Mouse (Mus musculus): ENCODE data around the gene Hrk. TPM values are rescaled to one million over a fixed set of nuclear protein-coding genes. Genes with fewer than 3 reads are reported as not detected.

Hrk gene
- total and polyA plus RNA-seq, 3 experiments, result not detected

DNA sequence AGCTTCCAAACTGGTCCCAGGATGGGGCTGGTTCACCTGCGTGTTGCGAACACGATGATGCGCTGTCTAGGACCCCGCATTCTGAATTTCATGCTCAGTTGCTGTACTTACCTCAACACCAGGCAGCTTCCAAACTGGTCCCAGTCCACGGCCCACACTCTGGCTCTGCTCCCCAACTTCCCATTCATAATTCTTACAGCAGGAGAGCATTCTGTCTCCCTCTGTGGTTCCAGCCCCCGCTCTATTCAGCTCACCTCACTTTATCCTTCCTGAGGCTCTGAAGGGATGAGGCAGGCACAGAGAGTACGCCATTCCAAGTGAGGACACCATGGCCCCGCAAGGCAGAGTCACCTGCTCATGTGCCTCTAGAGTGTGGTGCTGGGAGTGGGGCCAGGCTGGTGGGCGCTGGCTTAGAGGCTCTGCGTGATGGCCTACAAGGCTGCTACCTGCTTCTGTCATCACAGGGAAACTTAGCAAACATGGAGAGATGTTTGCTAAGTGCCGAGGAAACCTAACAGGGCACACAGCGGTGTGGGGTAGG, 65.7 kb downstream of the Hrk start:
- no peak overlapping the region for H3K4me3 ChIP-seq (replicated peaks in 1 of 3; ENCODE audit: low read depth in 2 of 3, low read length in 2 of 3, poor library complexity in 1 of 3)
- H3K4me2 ChIP-seq (ENCODE audit: insufficient read depth, low read depth, poor library complexity, severe bottlenecking), result no peak overlapping the region
- no peaks in the 10 kb centered on the region for H3K9me3 ChIP-seq (replicated peaks; ENCODE audit: low read length)
- H3K27me3 ChIP-seq (replicated peaks), result no peaks in the 10 kb centered on the region
- H3K4me1 ChIP-seq (ENCODE audit: control insufficient read depth in 1 of 2, insufficient read depth in 2 of 2), result no peaks in the 10 kb centered on the region
- no peaks in the 10 kb centered on the region for H3K79me2 ChIP-seq (replicated peaks; ENCODE audit: control insufficient read depth, extremely low read depth, insufficient read depth, poor library complexity, severe bottlenecking)
- TF ChIP-seq TBP (conservative IDR thresholded peaks at IDR 0.05; ENCODE audit: low read depth, low read length) (no peak), ZC3H11A (IDR thresholded peaks at IDR 0.05; ENCODE audit: low read depth, low read length) (no peak), MEF2A (IDR thresholded peaks at IDR 0.05; ENCODE audit: borderline replicate concordance, low read depth, low read length) (no peak), CHD1 (IDR thresholded peaks at IDR 0.05; ENCODE audit: low read depth, low read length) (no peak), ELF1 (IDR thresholded peaks at IDR 0.05; ENCODE audit: low read depth, low read length) (no peak), CTCF (conservative IDR thresholded peaks at IDR 0.05 in 1 of 2, IDR thresholded peaks at IDR 0.05 in 1 of 2; ENCODE audit: low read depth in 2 of 2, low read length in 2 of 2) (no peak), ZMIZ1 (IDR thresholded peaks at IDR 0.05; ENCODE audit: low read depth, low read length) (no peak), MAZ (IDR thresholded peaks at IDR 0.05; ENCODE audit: low read depth, low read length) (no peak), MAX (IDR thresholded peaks at IDR 0.05; ENCODE audit: low read length) (no peak), ZNF384 (IDR thresholded peaks at IDR 0.05; ENCODE audit: low read depth, low read length) (no peak), UBTF (IDR thresholded peaks at IDR 0.05; ENCODE audit: low read depth, low read length) (no peak), BHLHE40 (IDR thresholded peaks at IDR 0.05; ENCODE audit: low read depth, low read length) (no peak), JUN (IDR thresholded peaks at IDR 0.05; ENCODE audit: insufficient read depth, low read depth, low read length) (no peak), ETS1 (conservative IDR thresholded peaks at IDR 0.05; ENCODE audit: low read depth, low read length) (no peak), USF1 (IDR thresholded peaks at IDR 0.05; ENCODE audit: low read depth, low read length) (no peak), SMC3 (IDR thresholded peaks at IDR 0.05; ENCODE audit: low read depth, low read length) (no peak), PAX5 (IDR thresholded peaks at IDR 0.05; ENCODE audit: low read length) (no peak)
- no peak overlapping the region for H3K27ac ChIP-seq (ENCODE audit: insufficient read depth, low read depth)
- no peak for DNase-seq (ENCODE audit: extremely low read depth)
- peaks cover 18 to 87% of the 10 kb centered on the region in 2 experiments for H3K36me3 ChIP-seq (replicated peaks in 1 of 2; ENCODE audit: control insufficient read depth in 1 of 2, insufficient read depth in 1 of 2, low read length in 1 of 2)
- in situ Hi-C loops (cut with MboI; ENCODE audit: low pct_ligation_motif_present, low pct_unique_long_range_greater_than_20kb, low sequenced_read_pairs), result no loop called here
- dilution Hi-C loops (cut with MboI; ENCODE audit: extremely low pct_ligation_motif_present, extremely low pct_unique_long_range_greater_than_20kb, low sequenced_read_pairs), result no loop called here
- no peak overlapping the region for H3K9ac ChIP-seq (ENCODE audit: insufficient read depth, low read depth)

DNA sequence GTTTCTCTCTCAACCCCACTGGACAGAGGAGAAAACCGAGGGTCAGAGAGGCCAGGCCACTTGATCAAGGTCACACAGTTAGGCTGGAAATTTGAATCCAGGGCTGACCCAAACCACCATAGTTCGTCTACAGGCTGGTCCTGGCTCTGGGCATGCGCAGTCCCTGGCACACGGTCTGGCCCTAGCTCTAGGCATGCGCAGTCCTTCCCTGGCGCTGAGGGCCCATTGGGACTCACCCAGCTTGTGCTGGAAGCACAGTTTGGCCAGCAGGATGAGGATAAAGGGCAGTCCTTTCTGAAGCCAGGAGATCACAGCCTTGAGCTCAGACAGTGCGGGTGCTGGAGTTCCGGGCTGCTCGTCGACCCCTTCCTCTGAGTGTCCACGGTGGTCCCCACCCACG, 72.4 kb downstream of the Hrk start:
- TF ChIP-seq RCOR1 (conservative IDR thresholded peaks at IDR 0.05; ENCODE audit: low read depth, low read length) (no peak), UBTF (IDR thresholded peaks at IDR 0.05; ENCODE audit: low read depth, low read length) (no peak), ZKSCAN1 (IDR thresholded peaks at IDR 0.05; ENCODE audit: borderline replicate concordance, low read depth, low read length) (no peak), ZMIZ1 (IDR thresholded peaks at IDR 0.05; ENCODE audit: low read depth, low read length) (no peak), MEF2A (IDR thresholded peaks at IDR 0.05; ENCODE audit: borderline replicate concordance, low read depth, low read length) (no peak), USF2 (conservative IDR thresholded peaks at IDR 0.05; ENCODE audit: low read depth, low read length) (no peak), MXI1 (IDR thresholded peaks at IDR 0.05; ENCODE audit: low read depth, low read length) (no peak), IRF4 (IDR thresholded peaks at IDR 0.05; ENCODE audit: low read depth, low read length) (no peak)
- peaks cover 19 to 77% of the 10 kb centered on the region in 2 experiments for H3K36me3 ChIP-seq (replicated peaks in 1 of 2; ENCODE audit: control insufficient read depth in 1 of 2, insufficient read depth in 1 of 2, low read length in 1 of 2)
- no peak overlapping the region for H3K4me2 ChIP-seq (ENCODE audit: insufficient read depth, low read depth, poor library complexity, severe bottlenecking)
- H3K4me3 ChIP-seq (replicated peaks in 1 of 3; ENCODE audit: low read depth in 2 of 3, low read length in 2 of 3, poor library complexity in 1 of 3), result no peak overlapping the region
- no peaks in the 10 kb centered on the region for H3K9me3 ChIP-seq (replicated peaks; ENCODE audit: low read length)
- no peak overlapping the region for H3K27ac ChIP-seq (ENCODE audit: insufficient read depth, low read depth)
- no peak for DNase-seq (ENCODE audit: extremely low read depth)
- dilution Hi-C loops (cut with MboI; ENCODE audit: extremely low pct_ligation_motif_present, extremely low pct_unique_long_range_greater_than_20kb, low sequenced_read_pairs) (no loop called here), in situ Hi-C loops (cut with MboI; ENCODE audit: low pct_ligation_motif_present, low pct_unique_long_range_greater_than_20kb, low sequenced_read_pairs) (no loop called here)
- no peak overlapping the region for H3K9ac ChIP-seq (ENCODE audit: insufficient read depth, low read depth)
- no peaks in the 10 kb centered on the region for H3K4me1 ChIP-seq (ENCODE audit: control insufficient read depth in 1 of 2, insufficient read depth in 2 of 2)
- no peaks in the 10 kb centered on the region for H3K79me2 ChIP-seq (replicated peaks; ENCODE audit: control insufficient read depth, extremely low read depth, insufficient read depth, poor library complexity, severe bottlenecking)
- no peaks in the 10 kb centered on the region for H3K27me3 ChIP-seq (replicated peaks)

Other genes starting within 250 kb of the Hrk start
- gene Fbxo21, start 187.9 kb upstream of the Hrk start, total RNA-seq (2012; rRNA removed), result 13.5 and 13.7 TPM in 2 replicates
- 9.9 and 10.7 TPM in 2 replicates for gene Fbxo21, start 187.9 kb upstream of the Hrk start, total RNA-seq (2014; rRNA removed)
- gene Fbxo21, start 187.9 kb upstream of the Hrk start, polyA plus RNA-seq (2012; ENCODE audit: insufficient read length, low read depth), result 19.3 and 24.1 TPM in 2 replicates
- gene Tesc, start 136.9 kb upstream of the Hrk start, total RNA-seq (2012; rRNA removed), result 0.13 and 0.34 TPM in 2 replicates
- gene Tesc, start 136.9 kb upstream of the Hrk start, total RNA-seq (2014; rRNA removed), result 1.3 TPM in 1 of 2 replicates, not detected in the other
- gene Tesc, start 136.9 kb upstream of the Hrk start, polyA plus RNA-seq (2012; ENCODE audit: insufficient read length, low read depth), result 0.80 and 0.90 TPM in 2 replicates
- 50.9 and 55.1 TPM in 2 replicates for gene Fbxw8, start 9.2 kb upstream of the Hrk start, total RNA-seq (2012; rRNA removed)
- 38.9 and 41.7 TPM in 2 replicates for gene Fbxw8, start 9.2 kb upstream of the Hrk start, total RNA-seq (2014; rRNA removed)
- gene Fbxw8, start 9.2 kb upstream of the Hrk start, polyA plus RNA-seq (2012; ENCODE audit: insufficient read length, low read depth), result 41.4 and 47.3 TPM in 2 replicates
- gene Rnft2, start 80.5 kb downstream of the Hrk start, total RNA-seq (2012; rRNA removed), result 2.6 and 3.4 TPM in 2 replicates
- 0.74 and 1.6 TPM in 2 replicates for gene Rnft2, start 80.5 kb downstream of the Hrk start, total RNA-seq (2014; rRNA removed)
- gene Rnft2, start 80.5 kb downstream of the Hrk start, polyA plus RNA-seq (2012; ENCODE audit: insufficient read length, low read depth), result 4.2 and 5.1 TPM in 2 replicates
- gene 2410131K14Rik, start 80.6 kb downstream of the Hrk start, total RNA-seq (2012; rRNA removed), result 9.7 and 9.8 TPM in 2 replicates
- gene 2410131K14Rik, start 80.6 kb downstream of the Hrk start, total RNA-seq (2014; rRNA removed), result 6.9 and 7.8 TPM in 2 replicates
- gene 2410131K14Rik, start 80.6 kb downstream of the Hrk start, polyA plus RNA-seq (2012; ENCODE audit: insufficient read length, low read depth), result 8.9 and 9.2 TPM in 2 replicates